Comparison of ENCODE assay signal across 8 mouse cellular contexts in the genomic region with DNA sequence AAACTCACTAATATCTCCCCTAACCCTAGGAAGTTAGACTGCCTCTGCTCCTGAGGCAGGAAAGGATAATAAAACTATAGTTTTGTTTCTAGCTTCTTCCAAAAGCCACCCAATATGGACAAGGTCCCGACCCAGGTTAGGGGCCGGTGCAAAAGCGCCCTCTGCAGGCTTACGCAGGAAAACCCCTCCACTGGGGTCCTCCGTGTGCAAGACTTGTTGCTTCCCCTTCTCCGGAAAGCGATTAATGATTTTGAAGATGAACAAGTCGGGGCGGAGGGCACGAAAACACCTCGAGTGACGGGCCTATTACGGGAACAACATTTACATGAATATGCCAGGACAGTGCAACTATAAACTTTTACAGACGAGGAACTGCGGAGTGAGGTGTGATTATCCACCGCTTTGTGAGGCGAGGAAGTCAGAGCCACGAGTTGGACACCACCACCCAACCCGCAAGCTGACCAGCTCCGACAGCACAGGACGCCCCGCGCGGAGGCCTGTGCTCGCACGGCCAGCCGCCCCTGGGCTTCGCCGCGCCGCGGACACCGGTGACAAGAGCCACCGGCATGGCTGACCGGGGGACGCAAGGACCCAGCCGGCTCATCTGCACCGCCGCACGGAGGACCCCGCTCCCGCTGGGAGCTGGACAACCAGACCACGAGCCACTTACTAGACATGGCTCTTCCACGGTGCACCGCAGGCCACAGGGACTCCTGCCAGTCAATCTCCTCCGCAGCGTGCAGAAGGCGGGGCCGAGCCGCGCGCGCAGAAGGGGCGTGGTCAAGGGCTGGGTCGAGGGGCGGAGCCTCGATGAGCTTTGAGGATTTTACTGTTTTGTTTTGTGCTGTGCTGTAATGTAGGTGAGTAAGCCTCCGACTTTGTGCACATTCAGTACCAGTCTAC. TPM values are rescaled to one million over a fixed set of nuclear protein-coding genes. Genes with fewer than 3 reads are reported as not detected.
DNase-seq lines count a peak whose midpoint lies in the region; ATAC-seq lines count a peak whose summit lies in the region.

A gene (minus strand): TSS at position 731 of the 903 bp plus-strand sequence.

- no peaks in the 10 kb centered on the region for H3K9me3 ChIP-seq in forebrain, embryonic 11.5 days (ENCODE audit: control insufficient read depth, low read length)
- no peaks in the 10 kb centered on the region for H3K9me3 ChIP-seq in heart, embryonic 16.5 days (replicated peaks; ENCODE audit: control insufficient read depth, low read length)
- H3K9me3 ChIP-seq in liver, embryonic 15.5 days (replicated peaks), result no peaks in the 10 kb centered on the region
- no peaks in the 10 kb centered on the region for H3K9me3 ChIP-seq in neural tube, embryonic 12.5 days

- no peaks in the 10 kb centered on the region for H3K27me3 ChIP-seq in forebrain, embryonic 11.5 days (ENCODE audit: control insufficient read depth, insufficient read depth, low read length)
- no peaks in the 10 kb centered on the region for H3K27me3 ChIP-seq in heart, embryonic 16.5 days (ENCODE audit: control insufficient read depth, insufficient read depth, low read length)
- H3K27me3 ChIP-seq in liver, embryonic 15.5 days, result no peaks in the 10 kb centered on the region
- no peaks in the 10 kb centered on the region for H3K27me3 ChIP-seq in neural tube, embryonic 12.5 days (replicated peaks)

- peak within 1 kb of the TSS; percentile 68 for H3K4me2 ChIP-seq in forebrain, embryonic 11.5 days (ENCODE audit: low read depth, low read length, severe bottlenecking)
- peak within 1 kb of the TSS; percentile 86 for H3K4me2 ChIP-seq in heart, embryonic 16.5 days (ENCODE audit: low read depth, low read length)
- H3K4me2 ChIP-seq in liver, embryonic 15.5 days, result peak within 1 kb of the TSS; percentile 93
- H3K4me2 ChIP-seq in neural tube, embryonic 12.5 days (replicated peaks), result peak within 1 kb of the TSS; percentile 72

- H3K36me3 ChIP-seq in forebrain, embryonic 11.5 days (ENCODE audit: control insufficient read depth, insufficient read depth, low read length), result no peaks in the 10 kb centered on the region
- peaks cover 24% of the 10 kb centered on the region for H3K36me3 ChIP-seq in heart, embryonic 16.5 days (ENCODE audit: control insufficient read depth, insufficient read depth)
- H3K36me3 ChIP-seq in liver, embryonic 15.5 days (replicated peaks), result peaks cover 20% of the 10 kb centered on the region
- H3K36me3 ChIP-seq in neural tube, embryonic 12.5 days, result peaks cover 10% of the 10 kb centered on the region; the same call in 1 of the 2 replicates

- WGBS in forebrain, embryonic 11.5 days, result under 1% methylated on average over 58 of the region's 58 CpGs
- WGBS in heart, embryonic 16.5 days, result under 1% methylated on average over 58 of the region's 58 CpGs
- under 1% methylated on average over 58 of the region's 58 CpGs for WGBS in liver, embryonic 15.5 days (ENCODE audit: insufficient replicate concordance)
- WGBS in neural tube, embryonic 12.5 days, result under 1% methylated on average over 58 of the region's 58 CpGs

- peak within 1 kb of the TSS; percentile 70 for H3K4me3 ChIP-seq in forebrain, embryonic 11.5 days (ENCODE audit: low read depth, low read length)
- peak within 1 kb of the TSS; percentile 81 for H3K4me3 ChIP-seq in heart, embryonic 16.5 days (ENCODE audit: low read length)
- H3K4me3 ChIP-seq in liver, embryonic 15.5 days (replicated peaks), result peak within 1 kb of the TSS; percentile 82
- H3K4me3 ChIP-seq in neural tube, embryonic 12.5 days, result peak within 1 kb of the TSS; percentile 73

- peak; percentile 92 to 96 for DNase-seq in CD8-positive naive resting alpha-beta T cell, adult 2 months (ENCODE audit: low read depth in 2 of 2, low spot score in 2 of 2)
- peak; percentile 84 for DNase-seq in c-Kit-positive CD71-negative TER-119-negative erythroid progenitor cells, embryonic 14.5 days (ENCODE audit: low read depth)
- peak; percentile 96 for DNase-seq in forebrain, embryonic 11.5 days (ENCODE audit: low spot score)
- peak; percentile 95 to 98 for DNase-seq in kidney, postnatal 36 days
- DNase-seq in telencephalon, adult 2 months (ENCODE audit: low read depth, low spot score), result peak; percentile 65

- peak; percentile 99 for ATAC-seq in forebrain, embryonic 11.5 days (replicated peaks; ENCODE audit: low FRiP score)
- peak; percentile 97 for ATAC-seq in heart, embryonic 16.5 days (replicated peaks; ENCODE audit: extremely low read depth, insufficient read depth, low FRiP score)
- ATAC-seq in liver, embryonic 15.5 days (ENCODE audit: insufficient read depth), result peak; percentile 93
- peak; percentile 99 for ATAC-seq in neural tube, embryonic 12.5 days (ENCODE audit: low FRiP score, low read depth)

- H3K4me1 ChIP-seq in forebrain, embryonic 11.5 days (replicated peaks; ENCODE audit: control insufficient read depth, insufficient read depth, low read length), result no peaks in the 10 kb centered on the region
- H3K4me1 ChIP-seq in heart, embryonic 16.5 days (ENCODE audit: control insufficient read depth, insufficient read depth, low read length), result peaks cover 3% of the 10 kb centered on the region
- H3K4me1 ChIP-seq in liver, embryonic 15.5 days (replicated peaks), result peaks cover 28% of the 10 kb centered on the region
- H3K4me1 ChIP-seq in neural tube, embryonic 12.5 days, result no peaks in the 10 kb centered on the region

- peak within 1 kb of the TSS; percentile 73 for H3K9ac ChIP-seq in forebrain, embryonic 11.5 days (ENCODE audit: low read length)
- peak within 1 kb of the TSS; percentile 89 for H3K9ac ChIP-seq in heart, embryonic 16.5 days (ENCODE audit: low read length)
- peak within 1 kb of the TSS; percentile 79 for H3K9ac ChIP-seq in liver, embryonic 15.5 days
- H3K9ac ChIP-seq in neural tube, embryonic 12.5 days, result peak within 1 kb of the TSS; percentile 68

- 0 out of 2 replicates have a peak within 1 kb of the TSS, but pooled peaks have one; percentile 46 for H3K27ac ChIP-seq in forebrain, embryonic 11.5 days (ENCODE audit: low read depth, low read length)
- peak within 1 kb of the TSS; percentile 92 for H3K27ac ChIP-seq in heart, embryonic 16.5 days (ENCODE audit: low read length)
- H3K27ac ChIP-seq in liver, embryonic 15.5 days (replicated peaks), result peak within 1 kb of the TSS; percentile 81
- no peak within 1 kb of the TSS for H3K27ac ChIP-seq in neural tube, embryonic 12.5 days

RNA-seq across cellular contexts. Expression of the gene that starts here (rescaled TPM):
- 52.6 and 53.7 TPM in 2 replicates for polyA plus RNA-seq in forebrain, embryonic 11.5 days (2014; fragmentation: Nextera tagmentation; extraction: Ambion mirVana)
- polyA plus RNA-seq in heart, embryonic 16.5 days (2015; fragmentation: Nextera tagmentation; extraction: Ambion mirVana), result 46.4 and 47.9 TPM in 2 replicates
- polyA plus RNA-seq in liver, embryonic 15.5 days (2015; fragmentation: Nextera tagmentation; extraction: Ambion mirVana), result 39.5 and 44.5 TPM in 2 replicates
- 38.1 and 41.6 TPM in 2 replicates for polyA plus RNA-seq in neural tube, embryonic 12.5 days (2016; fragmentation: Nextera tagmentation; extraction: Ambion mirVana)
